Mouse (Mus musculus) G1E (cell line): ENCODE measurements around the gene Mad1l1.

Source experiments
- CTCF ChIP-seq: IDR thresholded peaks from 2 replicates; pipeline ENCODE4 v1.5.1; 2012; ENCODE audit warnings: low read depth, low read length, inconsistent platforms, mixed read lengths
- TAL1 ChIP-seq: conservative IDR thresholded peaks from 2 replicates; pipeline ENCODE4 v1.6.1; 2012; ENCODE audit warnings: low read depth, low read length, inconsistent platforms, mixed read lengths

- TF ChIP-seq CTCF (no peak), TAL1 (no peak)
These were observed 339.4 kb downstream of the Mad1l1 start for GRCm38 (mm10) chr5:139981976-139982375.
